Comparison of ENCODE assay signal across 23 mouse cellular contexts in genomic region chr1:65337768-65338167, GRCm38 (mm10). TPM values are rescaled to one million over a fixed set of nuclear protein-coding genes. Genes with fewer than 3 reads are reported as not detected.
DNase-seq lines count a peak whose midpoint lies in the region; ATAC-seq and TF ChIP-seq lines count a peak whose summit lies in the region.
"Had no signal": no experiment of that assay in that cellular context is flagged by ENCODE, and none has a peak within 500 bp of the region (broad histone marks: within the 10 kb centered on the region; RNA-seq: fewer than 3 reads in every experiment).

No protein-coding gene starts in this region.

- intact Hi-C loops in heart, postnatal 36 days (cut with DNase I): no loop called here

- no peaks in the 10 kb centered on the region for H3K79me2 ChIP-seq in C2C12 (ENCODE audit: control insufficient read depth, insufficient read depth)
- H3K79me2 ChIP-seq in myocyte (ENCODE audit: control insufficient read depth, insufficient read depth): no peaks in the 10 kb centered on the region

- H3K4me2 ChIP-seq in limb, embryonic 11.5 days (ENCODE audit: low read depth, severe bottlenecking): no peak overlapping the region
- H3K4me2 ChIP-seq in myocyte (ENCODE audit: low read depth): no peak overlapping the region
- H3K4me2 ChIP-seq: embryonic facial prominence, embryonic 13.5 days; forebrain, embryonic 12.5 days; heart, embryonic 11.5 days; heart, embryonic 15.5 days; hindbrain, embryonic 15.5 days had no signal

- H3ac ChIP-seq in C2C12 (ENCODE audit: control insufficient read depth, insufficient read length, low read depth) (no peak overlapping the region), myocyte (ENCODE audit: control insufficient read depth, insufficient read length) (no peak overlapping the region)

- no peaks in the 10 kb centered on the region for H3K79me3 ChIP-seq in C2C12 (ENCODE audit: low read depth)

- TF ChIP-seq CTCF in C2C12 (IDR thresholded peaks at IDR 0.05; ENCODE audit: control insufficient read depth, insufficient read depth, insufficient read length): no peak

- no peaks in the 10 kb centered on the region for H3K27me3 ChIP-seq in limb, embryonic 11.5 days (ENCODE audit: control insufficient read depth, insufficient read depth, low read length)
- H3K27me3 ChIP-seq in limb, embryonic 10.5 days (ENCODE audit: low read depth, poor library complexity, severe bottlenecking): no peaks in the 10 kb centered on the region
- H3K27me3 ChIP-seq in C2C12 (ENCODE audit: control insufficient read depth, insufficient read depth, insufficient read length) (no peaks in the 10 kb centered on the region), myocyte (ENCODE audit: control insufficient read depth, insufficient read depth, insufficient read length) (no peaks in the 10 kb centered on the region)
- H3K27me3 ChIP-seq: embryonic facial prominence, embryonic 13.5 days; forebrain, embryonic 12.5 days; heart, embryonic 15.5 days; hindbrain, embryonic 15.5 days had no signal

- H3K27ac ChIP-seq in limb, embryonic 11.5 days (replicated peaks; ENCODE audit: low read depth, low read length): no peak overlapping the region
- no peak overlapping the region for H3K27ac ChIP-seq in limb, embryonic 10.5 days
- H3K27ac ChIP-seq: embryonic facial prominence, embryonic 13.5 days; forebrain, embryonic 12.5 days; heart, embryonic 15.5 days; hindbrain, embryonic 15.5 days had no signal

- TF ChIP-seq POLR2A in myocyte (IDR thresholded peaks at IDR 0.05; ENCODE audit: insufficient read length, low read depth): no peak

- no peak overlapping the region for H3K4me3 ChIP-seq in limb, embryonic 11.5 days (ENCODE audit: low read depth, low read length)
- H3K4me3 ChIP-seq in limb, embryonic 10.5 days: no peak overlapping the region
- H3K4me3 ChIP-seq in C2C12 (ENCODE audit: insufficient read depth, poor library complexity, severe bottlenecking) (no peak overlapping the region), myocyte (no peak overlapping the region)
- H3K4me3 ChIP-seq: embryonic facial prominence, embryonic 13.5 days; forebrain, embryonic 12.5 days; heart, embryonic 15.5 days; hindbrain, embryonic 15.5 days had no signal

- 79% methylated on average over 2 of the region's 2 CpGs for WGBS in limb, embryonic 11.5 days
- 91% methylated on average over 2 of the region's 2 CpGs for WGBS in limb, embryonic 10.5 days

- DNase-seq in limb, embryonic 11.5 days (ENCODE audit: low spot score): no peak
- no peak for DNase-seq in limb, embryonic 10.5 days (ENCODE audit: low spot score)
- DNase-seq in adrenal gland, postnatal 10 days: peak; percentile 4
- no peak for DNase-seq in urinary bladder, adult 18-20 months (ENCODE audit: low spot score in 2 of 2)
- no peak for DNase-seq in heart, postnatal 36 days
- DNase-seq: B cell, adult 2 months; cerebellum, adult 11-12 months; cerebellum, adult 9-10 months; cerebellum, postnatal 25 days; gastrocnemius, postnatal 10 days; heart, adult 18-20 months; heart, postnatal 14 days; kidney, adult 11 months had no signal

- H3K4me1 ChIP-seq in limb, embryonic 11.5 days (ENCODE audit: control insufficient read depth, insufficient read depth, low read length): no peaks in the 10 kb centered on the region
- no peaks in the 10 kb centered on the region for H3K4me1 ChIP-seq in limb, embryonic 10.5 days
- H3K4me1 ChIP-seq: embryonic facial prominence, embryonic 13.5 days; forebrain, embryonic 12.5 days; heart, embryonic 15.5 days; hindbrain, embryonic 15.5 days had no signal

- H3K9ac ChIP-seq in limb, embryonic 11.5 days (ENCODE audit: low read length): no peak overlapping the region
- H3K9ac ChIP-seq: embryonic facial prominence, embryonic 13.5 days; forebrain, embryonic 12.5 days; heart, embryonic 15.5 days; hindbrain, embryonic 15.5 days had no signal

- H3K9me3 ChIP-seq in limb, embryonic 11.5 days (ENCODE audit: control insufficient read depth, low read length): no peaks in the 10 kb centered on the region
- H3K9me3 ChIP-seq in limb, embryonic 10.5 days (replicated peaks): no peaks in the 10 kb centered on the region
- H3K9me3 ChIP-seq: embryonic facial prominence, embryonic 13.5 days; forebrain, embryonic 12.5 days; heart, embryonic 15.5 days; hindbrain, embryonic 15.5 days had no signal

- H3K36me3 ChIP-seq in limb, embryonic 11.5 days (ENCODE audit: control insufficient read depth, insufficient read depth, low read length): no peaks in the 10 kb centered on the region
- H3K36me3 ChIP-seq in limb, embryonic 10.5 days: no peaks in the 10 kb centered on the region
- H3K36me3 ChIP-seq in C2C12 (ENCODE audit: control insufficient read depth, insufficient read depth) (no peaks in the 10 kb centered on the region), myocyte (ENCODE audit: control insufficient read depth, insufficient read depth) (no peaks in the 10 kb centered on the region)
- H3K36me3 ChIP-seq: embryonic facial prominence, embryonic 13.5 days; forebrain, embryonic 12.5 days; heart, embryonic 15.5 days; hindbrain, embryonic 15.5 days had no signal

- peak; percentile 31; the same call in 1 of the 2 replicates for ATAC-seq in limb, embryonic 11.5 days (ENCODE audit: insufficient number of reproducible peaks, low FRiP score, low TSS enrichment, low read depth)
- ATAC-seq: forebrain, embryonic 16.5 days had no signal

TF ChIP-seq in C2C12, 6 proteins besides CTCF, POLR2A, EP300 and RAD21:
- TF ChIP-seq MAX (IDR thresholded peaks at IDR 0.05): no peak
- TF ChIP-seq CEBPB (IDR thresholded peaks at IDR 0.05; ENCODE audit: low read depth): peak; percentile 78
- no peak for TF ChIP-seq MYOD1 (IDR thresholded peaks at IDR 0.05; ENCODE audit: control insufficient read depth, insufficient read length, low read depth)

TF ChIP-seq in myocyte, 11 proteins besides CTCF, POLR2A, EP300 and RAD21:
- TF ChIP-seq CEBPB (IDR thresholded peaks at IDR 0.05; ENCODE audit: insufficient read depth, poor library complexity, severe bottlenecking) (0 out of 2 replicates have a peak, but pooled peaks have one; percentile 20), USF1 (IDR thresholded peaks at IDR 0.05; ENCODE audit: low read depth) (no peak), TCF3 (IDR thresholded peaks at IDR 0.05; ENCODE audit: insufficient read length, low read depth) (no peak)

RNA-seq across cellular contexts. Expression of gene Pth2r, which starts 55.9 kb away (rescaled TPM):
- polyA plus RNA-seq in limb, embryonic 11.5 days (2014; fragmentation: Nextera tagmentation; extraction: Ambion mirVana): 0.34 TPM in 1 of 2 replicates, not detected in the other
- not detected in 2 replicates for polyA plus RNA-seq in limb, embryonic 10.5 days (2016; fragmentation: Nextera tagmentation; extraction: Ambion mirVana)
- not detected for polyA plus RNA-seq in C2C12 (2012; fragmentation: generic; extraction: Trizol)
- not detected for total RNA-seq in adrenal gland, postnatal 10 days (2021)
- 0.01 TPM for polyA plus RNA-seq in myocyte (2012; fragmentation: generic; extraction: Trizol)
- total RNA-seq in heart, postnatal 36 days (2021): not detected
- total RNA-seq: gastrocnemius, postnatal 10 days; gastrocnemius, postnatal 4 days; heart, adult 18-20 months; heart, postnatal 14 days; MEL had no signal
- polyA plus RNA-seq: heart, embryonic 15.5 days had no signal
